Mouse (Mus musculus): ENCODE measurements around the gene Gm20388. TPM values are rescaled to one million over a fixed set of nuclear protein-coding genes. Genes with fewer than 3 reads are reported as not detected.

The Gm20388 gene
- polyA plus RNA-seq, 1 experiment from 2014 or later = not detected

- Histone ChIP-seq H3K27me3 (replicated peaks; ENCODE audit: control insufficient read depth, insufficient read depth, low read length) (no peaks in the 10 kb centered on the region), H3K9me3 (ENCODE audit: control insufficient read depth) (no peaks in the 10 kb centered on the region), H3K9ac (ENCODE audit: low read depth, low read length) (no peak overlapping the region), H3K4me2 (replicated peaks; ENCODE audit: low read depth) (no peak overlapping the region), H3K27ac (ENCODE audit: low read depth, low read length) (no peak overlapping the region), H3K4me3 (ENCODE audit: low read depth, low read length) (no peak overlapping the region), H3K36me3 (ENCODE audit: control insufficient read depth, insufficient read depth) (no peaks in the 10 kb centered on the region; the same call in 1 of the 2 replicates), H3K4me1 (replicated peaks; ENCODE audit: control insufficient read depth, insufficient read depth, low read length) (no peaks in the 10 kb centered on the region)
- no peak for TF ChIP-seq CTCF (IDR thresholded peaks at IDR 0.05; ENCODE audit: low read depth)
- no peak for ATAC-seq
- WGBS = 76% methylated on average over 3 of the region's 3 CpGs
Observed at GRCm38 (mm10) chr8:122663106-122663505, 2752.5 kb downstream of the Gm20388 start.

GRCm38 (mm10) chr8:122663670-122664069 is 2753.0 kb downstream of the Gm20388 start:
- H3K4me1 ChIP-seq (replicated peaks; ENCODE audit: control insufficient read depth, insufficient read depth, low read length) = no peaks in the 10 kb centered on the region
- no peaks in the 10 kb centered on the region for H3K9me3 ChIP-seq (ENCODE audit: control insufficient read depth)
- H3K4me3 ChIP-seq (ENCODE audit: low read depth, low read length) = no peak overlapping the region
- H3K27me3 ChIP-seq (replicated peaks; ENCODE audit: control insufficient read depth, insufficient read depth, low read length) = no peaks in the 10 kb centered on the region
- H3K4me2 ChIP-seq (replicated peaks; ENCODE audit: low read depth) = no peak overlapping the region
- no peak overlapping the region for H3K9ac ChIP-seq (ENCODE audit: low read depth, low read length)
- no peak overlapping the region for H3K27ac ChIP-seq (ENCODE audit: low read depth, low read length)
- no peaks in the 10 kb centered on the region for H3K36me3 ChIP-seq (ENCODE audit: control insufficient read depth, insufficient read depth)
- TF ChIP-seq CTCF (IDR thresholded peaks at IDR 0.05; ENCODE audit: low read depth) = no peak
- no peak for ATAC-seq
- WGBS = 68% methylated on average over 5 of the region's 5 CpGs

- no peaks in the 10 kb centered on the region for H3K36me3 ChIP-seq (ENCODE audit: control insufficient read depth, insufficient read depth)
- ATAC-seq = no peak
- TF ChIP-seq CTCF (IDR thresholded peaks at IDR 0.05; ENCODE audit: low read depth) = no peak
- no peak overlapping the region for H3K27ac ChIP-seq (ENCODE audit: low read depth, low read length)
- no peaks in the 10 kb centered on the region for H3K9me3 ChIP-seq (ENCODE audit: control insufficient read depth)
- no peaks in the 10 kb centered on the region for H3K4me1 ChIP-seq (replicated peaks; ENCODE audit: control insufficient read depth, insufficient read depth, low read length)
- no peak overlapping the region for H3K4me3 ChIP-seq (ENCODE audit: low read depth, low read length)
- H3K4me2 ChIP-seq (replicated peaks; ENCODE audit: low read depth) = no peak overlapping the region
- no peaks in the 10 kb centered on the region for H3K27me3 ChIP-seq (replicated peaks; ENCODE audit: control insufficient read depth, insufficient read depth, low read length)
- H3K9ac ChIP-seq (ENCODE audit: low read depth, low read length) = no peak overlapping the region
- 51% methylated on average over 8 of the region's 8 CpGs for WGBS
Observed at GRCm38 (mm10) chr8:122665221-122665620, 2754.6 kb downstream of the Gm20388 start.

GRCm38 (mm10) chr8:122665667-122666316 is 2755.2 kb downstream of the Gm20388 start:
- Histone ChIP-seq H3K4me1 (replicated peaks; ENCODE audit: control insufficient read depth, insufficient read depth, low read length) (no peaks in the 10 kb centered on the region), H3K9me3 (ENCODE audit: control insufficient read depth) (no peaks in the 10 kb centered on the region), H3K27ac (ENCODE audit: low read depth, low read length) (no peak overlapping the region; the same call in 1 of the 2 replicates), H3K36me3 (ENCODE audit: control insufficient read depth, insufficient read depth) (no peaks in the 10 kb centered on the region), H3K27me3 (replicated peaks; ENCODE audit: control insufficient read depth, insufficient read depth, low read length) (0 out of 2 replicates have a peak, but pooled peaks cover 4% of the 10 kb centered on the region), H3K9ac (ENCODE audit: low read depth, low read length) (no peak overlapping the region), H3K4me3 (ENCODE audit: low read depth, low read length) (no peak overlapping the region), H3K4me2 (replicated peaks; ENCODE audit: low read depth) (no peak overlapping the region)
- no peak for ATAC-seq
- WGBS = 72% methylated on average over 12 of the region's 14 CpGs
- TF ChIP-seq CTCF (IDR thresholded peaks at IDR 0.05; ENCODE audit: low read depth) = no peak

GRCm38 (mm10) chr8:122666338-122666764 is 2755.7 kb downstream of the Gm20388 start:
- Histone ChIP-seq H3K36me3 (ENCODE audit: control insufficient read depth, insufficient read depth) (no peaks in the 10 kb centered on the region), H3K4me1 (replicated peaks; ENCODE audit: control insufficient read depth, insufficient read depth, low read length) (no peaks in the 10 kb centered on the region), H3K9ac (ENCODE audit: low read depth, low read length) (no peak overlapping the region), H3K9me3 (ENCODE audit: control insufficient read depth) (no peaks in the 10 kb centered on the region), H3K4me3 (ENCODE audit: low read depth, low read length) (no peak overlapping the region), H3K27ac (ENCODE audit: low read depth, low read length) (no peak overlapping the region; the same call in 1 of the 2 replicates), H3K27me3 (replicated peaks; ENCODE audit: control insufficient read depth, insufficient read depth, low read length) (0 out of 2 replicates have a peak, but pooled peaks cover 7% of the 10 kb centered on the region), H3K4me2 (replicated peaks; ENCODE audit: low read depth) (no peak overlapping the region)
- no peak for ATAC-seq
- 39% methylated on average over 8 of the region's 9 CpGs for WGBS
- TF ChIP-seq CTCF (IDR thresholded peaks at IDR 0.05; ENCODE audit: low read depth) = no peak

GRCm38 (mm10) chr8:122666827-122667226 is 2756.2 kb downstream of the Gm20388 start:
- no peak for TF ChIP-seq CTCF (IDR thresholded peaks at IDR 0.05; ENCODE audit: low read depth)
- no peak overlapping the region for H3K4me3 ChIP-seq (ENCODE audit: low read depth, low read length)
- no peak overlapping the region for H3K4me2 ChIP-seq (replicated peaks; ENCODE audit: low read depth)
- H3K36me3 ChIP-seq (ENCODE audit: control insufficient read depth, insufficient read depth) = no peaks in the 10 kb centered on the region
- H3K4me1 ChIP-seq (replicated peaks; ENCODE audit: control insufficient read depth, insufficient read depth, low read length) = no peaks in the 10 kb centered on the region
- ATAC-seq = no peak
- H3K9me3 ChIP-seq (ENCODE audit: control insufficient read depth) = no peaks in the 10 kb centered on the region
- H3K27ac ChIP-seq (ENCODE audit: low read depth, low read length) = no peak overlapping the region
- 58% methylated on average over 12 of the region's 12 CpGs for WGBS
- H3K9ac ChIP-seq (ENCODE audit: low read depth, low read length) = no peak overlapping the region
- H3K27me3 ChIP-seq (replicated peaks; ENCODE audit: control insufficient read depth, insufficient read depth, low read length) = 0 out of 2 replicates have a peak, but pooled peaks cover 7% of the 10 kb centered on the region
